Mouse (Mus musculus) heart, embryonic 11.5 days (tissue): Measurements from ENCODE around the gene Capza2. TPM values are rescaled to one million over a fixed set of nuclear protein-coding genes. Genes with fewer than 3 reads are reported as not detected.
"Not testable (repeated sequence)": the region's sequence is repeated elsewhere in the genome, so short reads cannot be mapped to it uniquely, and the experiment has no call there.

ENCODE experiments used
- ATAC-seq: fragments of 200-750 bp; cut with Nextera tagmentation; replicated peaks from 2 replicates; pipeline ENCODE4 v1.8.0; 2017; ENCODE audit warnings: moderate library complexity; ENCODE audit not compliant: insufficient number of reproducible peaks, low FRiP score, low TSS enrichment
- H3K27ac ChIP-seq: fragments of 300-500 bp; sonication (generic); 2 replicates; pipeline ENCODE4 v1.5.1; 2014; ENCODE audit warnings: mild to moderate bottlenecking, low read depth, low read length
- H3K27me3 ChIP-seq: fragments of 300-500 bp; sonication (generic); 2 replicates; pipeline ENCODE4 v1.6.1; 2014; ENCODE audit warnings: mild to moderate bottlenecking, low read length, mixed read lengths; ENCODE audit not compliant: control insufficient read depth, insufficient read depth
- H3K36me3 ChIP-seq: fragments of 300-500 bp; sonication (generic); 2 replicates; pipeline ENCODE4 v1.6.1; 2014; ENCODE audit warnings: mild to moderate bottlenecking, low read length, moderate library complexity, mixed read lengths; ENCODE audit not compliant: control insufficient read depth, insufficient read depth
- H3K4me1 ChIP-seq: fragments of 300-500 bp; sonication (generic); 2 replicates; pipeline ENCODE4 v1.6.1; 2014; ENCODE audit warnings: low read length; ENCODE audit not compliant: control insufficient read depth, insufficient read depth
- H3K4me2 ChIP-seq: fragments of 300-500 bp; sonication (generic); 2 replicates; pipeline ENCODE4 v1.6.1; 2014; ENCODE audit warnings: mild to moderate bottlenecking, moderate library complexity
- H3K4me3 ChIP-seq: fragments of 300-500 bp; sonication (generic); 2 replicates; pipeline ENCODE4 v1.5.1; 2014; ENCODE audit warnings: low read depth, low read length
- H3K9ac ChIP-seq: fragments of 300-500 bp; sonication (generic); 2 replicates; pipeline ENCODE4 v1.6.1; 2014; ENCODE audit warnings: mild to moderate bottlenecking, low read depth, low read length, moderate library complexity
- H3K9me3 ChIP-seq: fragments of 300-500 bp; sonication (generic); replicated peaks from 2 replicates; pipeline ENCODE4 v1.6.1; 2016; ENCODE audit warnings: low read length; ENCODE audit not compliant: control insufficient read depth
- WGBS: fragments of 180-500 bp; shearing (Covaris S2); extraction: QIAGEN DNeasy Blood & Tissue Kit; methylation state at CpG from one replicate; pipeline ENCODE4 v1.1.7; 2014; ENCODE audit not compliant: insufficient replicate concordance; 5-methylcytosine and 5-hydroxymethylcytosine counted together
- polyA plus RNA-seq: library from polyadenylated mRNA; unstranded; fragments of >200 nt; fragmentation: Nextera tagmentation; extraction: Ambion mirVana; gene quantifications from 2 replicates; pipeline ENCODE4 v1.2.1, GENCODE M21; 2014

Gene Capza2
- polyA plus RNA-seq, 1 experiment from 2014 or later, result 212 TPM

GRCm38 (mm10) chr6:17681810-17682209 is 45.8 kb downstream of the Capza2 start:
- Histone ChIP-seq H3K27me3 (no peaks in the 10 kb centered on the region), H3K36me3 (no peaks in the 10 kb centered on the region), H3K27ac (no peak overlapping the region), H3K4me3 (no peak overlapping the region), H3K4me1 (no peaks in the 10 kb centered on the region), H3K4me2 (no peak overlapping the region), H3K9ac (no peak overlapping the region), H3K9me3 (no peaks in the 10 kb centered on the region)
- WGBS, result 93% methylated on average over 8 of the region's 8 CpGs
- no peak for ATAC-seq

DNA sequence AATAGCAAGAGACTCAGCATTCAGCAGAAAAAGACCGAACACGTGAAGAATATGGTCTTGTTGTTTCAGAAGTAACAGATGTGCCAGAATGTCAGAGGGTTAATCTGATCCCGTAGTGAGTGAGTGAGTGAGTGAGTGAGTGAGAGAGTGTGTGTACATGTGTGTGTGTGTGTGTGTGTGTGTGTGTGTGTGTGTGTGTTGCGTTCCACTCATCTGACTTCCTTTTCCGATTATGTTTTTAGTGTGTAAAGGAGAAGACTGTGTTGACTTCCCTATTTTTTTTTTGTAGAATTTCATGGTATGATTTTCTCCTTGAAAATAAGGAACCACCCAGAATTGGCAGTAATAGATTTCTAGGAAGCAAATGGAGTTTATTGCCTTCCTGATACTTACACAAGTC is 52.6 kb downstream of the Capza2 start:
- Histone ChIP-seq H3K36me3 (no peaks in the 10 kb centered on the region), H3K4me3 (no peak overlapping the region), H3K27ac (no peak overlapping the region), H3K9ac (no peak overlapping the region), H3K4me2 (no peak overlapping the region), H3K9me3 (no peaks in the 10 kb centered on the region), H3K27me3 (no peaks in the 10 kb centered on the region), H3K4me1 (no peaks in the 10 kb centered on the region)
- ATAC-seq, result no peak
- WGBS, result 81% methylated on average over 5 of the region's 5 CpGs

DNA sequence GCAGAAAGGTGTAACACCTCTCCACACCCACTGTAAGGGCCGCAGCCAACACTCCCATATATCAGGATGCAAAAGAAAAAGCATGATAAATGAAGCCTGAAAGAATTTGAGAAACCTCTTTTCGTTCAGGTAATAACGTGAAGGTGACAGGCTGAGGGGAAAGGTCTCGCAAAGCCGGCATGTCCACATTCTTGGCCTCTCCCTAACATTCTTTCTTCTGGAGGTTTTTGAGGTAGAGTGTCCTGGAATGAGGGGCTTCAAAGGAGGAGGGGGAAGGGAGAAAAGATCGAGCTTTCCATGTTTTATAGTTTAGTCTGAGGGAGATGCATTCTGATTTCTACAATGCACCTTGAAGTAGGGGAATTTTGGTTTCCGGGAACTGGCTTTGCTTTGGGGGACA is 56.6 kb downstream of the Capza2 start, which contains the start of gene St7:
St7 (plus strand) TSS at position 287 of the 400 bp plus-strand sequence.
- peak within 1 kb of the TSS; percentile 84 for H3K4me3 ChIP-seq
- no peaks in the 10 kb centered on the region for H3K4me1 ChIP-seq
- WGBS, result 69% methylated on average over 7 of the region's 7 CpGs
- H3K9me3 ChIP-seq, result no peaks in the 10 kb centered on the region
- H3K9ac ChIP-seq, result peak within 1 kb of the TSS; percentile 95
- H3K27ac ChIP-seq, result peak within 1 kb of the TSS; percentile 94
- no peaks in the 10 kb centered on the region for H3K27me3 ChIP-seq
- peak within 1 kb of the TSS; percentile 66 for H3K4me2 ChIP-seq
- H3K36me3 ChIP-seq, result no peaks in the 10 kb centered on the region
- no peak for ATAC-seq

GRCm38 (mm10) chr6:17693726-17694549 is 57.9 kb downstream of the Capza2 start:
- under 1% methylated on average over 62 of the region's 97 CpGs for WGBS
- no peaks in the 10 kb centered on the region for H3K4me1 ChIP-seq
- H3K4me2 ChIP-seq, result peak overlapping the region; percentile 66
- no peaks in the 10 kb centered on the region for H3K9me3 ChIP-seq
- peak overlapping the region; percentile 94 for H3K27ac ChIP-seq
- H3K27me3 ChIP-seq, result no peaks in the 10 kb centered on the region
- no peaks in the 10 kb centered on the region for H3K36me3 ChIP-seq
- peak overlapping the region; percentile 84 for H3K4me3 ChIP-seq
- ATAC-seq, result peak; percentile 81
- peak overlapping the region; percentile 95 for H3K9ac ChIP-seq

- Histone ChIP-seq H3K4me1 (no peaks in the 10 kb centered on the region), H3K36me3 (no peaks in the 10 kb centered on the region), H3K27me3 (no peaks in the 10 kb centered on the region), H3K9me3 (no peaks in the 10 kb centered on the region), H3K4me3 (peak overlapping the region; percentile 84), H3K9ac (peak overlapping the region; percentile 95), H3K4me2 (peak overlapping the region; percentile 66), H3K27ac (peak overlapping the region; percentile 94)
- peak; percentile 77 for ATAC-seq
- 3% methylated on average over 46 of the region's 46 CpGs for WGBS
Observed at GRCm38 (mm10) chr6:17694550-17694951, 58.5 kb downstream of the Capza2 start.

GRCm38 (mm10) chr6:17696321-17696734 is 60.3 kb downstream of the Capza2 start:
- WGBS, result 61% methylated on average over 5 of the region's 5 CpGs
- 0 out of 2 replicates have a peak, but pooled peaks cover 2% of the 10 kb centered on the region for H3K4me1 ChIP-seq
- no peak overlapping the region for H3K4me3 ChIP-seq
- no peak overlapping the region for H3K27ac ChIP-seq
- H3K36me3 ChIP-seq, result no peaks in the 10 kb centered on the region
- no peaks in the 10 kb centered on the region for H3K27me3 ChIP-seq
- no peak overlapping the region for H3K9ac ChIP-seq
- ATAC-seq, result no peak
- no peaks in the 10 kb centered on the region for H3K9me3 ChIP-seq
- no peak overlapping the region for H3K4me2 ChIP-seq

- H3K27ac ChIP-seq, result no peak overlapping the region
- H3K36me3 ChIP-seq, result no peaks in the 10 kb centered on the region
- H3K4me2 ChIP-seq, result no peak overlapping the region
- 69% methylated on average over 7 of the region's 7 CpGs for WGBS
- no peak overlapping the region for H3K9ac ChIP-seq
- no peak overlapping the region for H3K4me3 ChIP-seq
- H3K27me3 ChIP-seq, result no peaks in the 10 kb centered on the region
- no peaks in the 10 kb centered on the region for H3K9me3 ChIP-seq
- H3K4me1 ChIP-seq, result 0 out of 2 replicates have a peak, but pooled peaks cover 2% of the 10 kb centered on the region
- ATAC-seq, result no peak
Observed at GRCm38 (mm10) chr6:17700936-17701612, 65.0 kb downstream of the Capza2 start.

GRCm38 (mm10) chr6:17704038-17704437 is 68.0 kb downstream of the Capza2 start:
- not testable (repeated sequence) for H3K9ac ChIP-seq, H3K27ac ChIP-seq, H3K27me3 ChIP-seq, H3K36me3 ChIP-seq, H3K4me2 ChIP-seq, H3K9me3 ChIP-seq, ATAC-seq, H3K4me1 ChIP-seq, H3K4me3 ChIP-seq
- 73% methylated on average over 1 of the region's 1 CpGs for WGBS
